Mouse (Mus musculus): ENCODE results near the gene Snn.

DNA sequence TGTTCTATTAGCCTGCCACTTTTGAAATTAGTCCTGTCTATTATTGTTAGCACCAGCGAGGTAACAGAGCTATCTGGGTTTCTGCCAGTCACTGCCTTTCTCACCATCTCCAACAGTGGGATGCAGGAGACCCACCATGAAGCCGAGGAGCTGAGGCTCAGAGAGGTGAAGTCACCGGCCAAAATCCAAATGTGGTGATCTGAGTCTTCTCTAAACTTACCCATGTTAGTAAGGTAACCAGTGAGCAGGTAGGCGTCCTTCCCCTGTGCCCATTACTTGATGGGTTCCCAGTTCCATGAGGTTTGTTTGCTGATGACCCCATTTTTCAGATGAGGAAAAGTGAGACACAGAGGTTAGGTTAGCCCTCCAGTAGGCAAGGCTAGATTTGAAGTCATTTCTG lies 3.6 kb downstream of the Snn start:
- no peak for TF ChIP-seq CTCF (IDR thresholded peaks at IDR 0.05; ENCODE audit: low read depth)
- no peak for TF ChIP-seq EP300 (IDR thresholded peaks at IDR 0.05; ENCODE audit: low read depth)
